7 mouse cellular contexts compared by ENCODE assay signal in genomic region chr4:132144080-132144841, GRCm38 (mm10). TPM values are rescaled to one million over a fixed set of nuclear protein-coding genes. Genes with fewer than 3 reads are reported as not detected.
DNase-seq lines count a peak whose midpoint lies in the region; ATAC-seq and TF ChIP-seq lines count a peak whose summit lies in the region.

Gene Oprd1 (minus strand): TSS chr4:132144486.

- H3K36me3 ChIP-seq in lung, embryonic 15.5 days, result no peaks in the 10 kb centered on the region
- H3K36me3 ChIP-seq in heart, postnatal 0 days (replicated peaks; ENCODE audit: control insufficient read depth, insufficient read depth, low read length), result no peaks in the 10 kb centered on the region
- H3K36me3 ChIP-seq in liver, embryonic 14.5 days (replicated peaks; ENCODE audit: control insufficient read depth, insufficient read depth, low read depth), result no peaks in the 10 kb centered on the region
- H3K36me3 ChIP-seq in stomach, embryonic 16.5 days (ENCODE audit: control insufficient read depth, insufficient read depth, low read length), result no peaks in the 10 kb centered on the region

- 0 out of 2 replicates have a peak within 1 kb of the TSS, but pooled peaks have one; percentile 3 for H3K9ac ChIP-seq in lung, embryonic 15.5 days
- peak within 1 kb of the TSS; percentile 33; the same call in 1 of the 2 replicates for H3K9ac ChIP-seq in heart, postnatal 0 days (replicated peaks; ENCODE audit: low read depth, low read length)
- H3K9ac ChIP-seq in liver, embryonic 14.5 days (replicated peaks), result no peak within 1 kb of the TSS
- peak within 1 kb of the TSS; percentile 48 for H3K9ac ChIP-seq in stomach, embryonic 16.5 days (ENCODE audit: low read length)

- H3K4me1 ChIP-seq in lung, embryonic 15.5 days, result no peaks in the 10 kb centered on the region
- peaks cover 5% of the 10 kb centered on the region; the same call in 1 of the 2 replicates for H3K4me1 ChIP-seq in heart, postnatal 0 days (ENCODE audit: control insufficient read depth, insufficient read depth)
- H3K4me1 ChIP-seq in liver, embryonic 14.5 days (replicated peaks; ENCODE audit: control insufficient read depth in 2 of 2, insufficient read depth in 2 of 2, low read length in 1 of 2), result no peaks in the 10 kb centered on the region
- H3K4me1 ChIP-seq in stomach, embryonic 16.5 days (ENCODE audit: control insufficient read depth, insufficient read depth, low read length), result no peaks in the 10 kb centered on the region

- H3K27ac ChIP-seq in lung, embryonic 15.5 days, result no peak within 1 kb of the TSS
- no peak within 1 kb of the TSS for H3K27ac ChIP-seq in heart, postnatal 0 days (ENCODE audit: low read depth)
- H3K27ac ChIP-seq in liver, embryonic 14.5 days, result no peak within 1 kb of the TSS
- H3K27ac ChIP-seq in stomach, embryonic 16.5 days (ENCODE audit: low read length), result no peak within 1 kb of the TSS

- no peak for TF ChIP-seq CTCF in heart, postnatal 0 days (IDR thresholded peaks at IDR 0.05; ENCODE audit: low read depth)
- TF ChIP-seq CTCF in liver, embryonic 14.5 days (IDR thresholded peaks at IDR 0.05; ENCODE audit: low read depth), result no peak

- ATAC-seq in lung, embryonic 15.5 days (ENCODE audit: borderline replicate concordance, extremely low read depth, low FRiP score, low TSS enrichment), result peak; percentile 81; the same call in 1 of the 2 replicates
- peak; percentile 47 for ATAC-seq in heart, postnatal 0 days (ENCODE audit: insufficient read depth, low read depth)
- no peak for ATAC-seq in liver, embryonic 14.5 days (ENCODE audit: insufficient read depth)
- ATAC-seq in stomach, embryonic 16.5 days (ENCODE audit: insufficient read depth, low FRiP score), result 0 out of 2 replicates have a peak, but pooled peaks have one; percentile 33

- under 1% methylated on average over 70 of the region's 89 CpGs for WGBS in lung, embryonic 15.5 days
- WGBS in heart, postnatal 0 days, result under 1% methylated on average over 44 of the region's 89 CpGs
- 2% methylated on average over 81 of the region's 89 CpGs for WGBS in liver, embryonic 14.5 days (ENCODE audit: insufficient replicate concordance)
- WGBS in stomach, embryonic 16.5 days, result under 1% methylated on average over 86 of the region's 89 CpGs

- no peak for TF ChIP-seq EP300 in heart, postnatal 0 days (IDR thresholded peaks at IDR 0.05; ENCODE audit: low read depth)
- no peak for TF ChIP-seq EP300 in liver, embryonic 14.5 days (IDR thresholded peaks at IDR 0.05; ENCODE audit: low read depth)

- no peaks in the 10 kb centered on the region for H3K9me3 ChIP-seq in lung, embryonic 15.5 days
- no peaks in the 10 kb centered on the region for H3K9me3 ChIP-seq in heart, postnatal 0 days (replicated peaks; ENCODE audit: control insufficient read depth, low read length)
- no peaks in the 10 kb centered on the region for H3K9me3 ChIP-seq in liver, embryonic 14.5 days (ENCODE audit: control insufficient read depth, low read length)
- H3K9me3 ChIP-seq in stomach, embryonic 16.5 days (replicated peaks; ENCODE audit: control insufficient read depth, low read length), result no peaks in the 10 kb centered on the region

- DNase-seq in lung, postnatal 14 days, result no peak
- DNase-seq in embryo, embryonic 9.5 days (ENCODE audit: extremely low spot score), result peak; percentile 52
- no peak for DNase-seq in heart, postnatal 0 days (ENCODE audit: low spot score)
- DNase-seq in liver, embryonic 14.5 days (ENCODE audit: low read depth in 3 of 3, low spot score in 3 of 3), result no peak
- no peak for DNase-seq in gastrocnemius, adult 18-20 months (ENCODE audit: low spot score)

- peak within 1 kb of the TSS; percentile 85 for H3K4me2 ChIP-seq in lung, embryonic 15.5 days
- H3K4me2 ChIP-seq in heart, postnatal 0 days (ENCODE audit: low read depth, low read length), result peak within 1 kb of the TSS; percentile 83
- H3K4me2 ChIP-seq in liver, embryonic 14.5 days (ENCODE audit: low read depth), result peak within 1 kb of the TSS; percentile 38
- H3K4me2 ChIP-seq in stomach, embryonic 16.5 days (ENCODE audit: low read depth, low read length), result peak within 1 kb of the TSS; percentile 80

- peaks cover 52% of the 10 kb centered on the region for H3K27me3 ChIP-seq in lung, embryonic 15.5 days
- peaks cover 49% of the 10 kb centered on the region for H3K27me3 ChIP-seq in heart, postnatal 0 days (ENCODE audit: control insufficient read depth, insufficient read depth, low read length)
- H3K27me3 ChIP-seq in liver, embryonic 14.5 days (ENCODE audit: control insufficient read depth, insufficient read depth, low read length), result peaks cover 47% of the 10 kb centered on the region
- H3K27me3 ChIP-seq in stomach, embryonic 16.5 days (ENCODE audit: control insufficient read depth, insufficient read depth, low read length), result peaks cover 39% of the 10 kb centered on the region

- peak within 1 kb of the TSS; percentile 47 for H3K4me3 ChIP-seq in lung, embryonic 15.5 days
- H3K4me3 ChIP-seq in heart, postnatal 0 days (ENCODE audit: low read depth, low read length), result peak within 1 kb of the TSS; percentile 48
- H3K4me3 ChIP-seq in liver, embryonic 14.5 days (ENCODE audit: insufficient read depth in 1 of 2, low read depth in 2 of 2, low read length in 2 of 2), result peak within 1 kb of the TSS in 1 of 2 experiments; percentile 14; a peak in 2 of 4 replicates
- H3K4me3 ChIP-seq in stomach, embryonic 16.5 days (replicated peaks; ENCODE audit: low read length), result peak within 1 kb of the TSS; percentile 48

RNA-seq across cellular contexts. Expression of gene Oprd1, which starts in this region (rescaled TPM):
- polyA plus RNA-seq in lung, embryonic 15.5 days (2015; fragmentation: Nextera tagmentation; extraction: Ambion mirVana), result 0.05 and 0.06 TPM in 2 replicates
- total RNA-seq in heart, postnatal 0 days (2014; rRNA removed; ENCODE audit: low replicate concordance), result 0.93 and 1.1 TPM in 2 replicates
- 0.37 and 0.70 TPM in 2 replicates for polyA plus RNA-seq in heart, postnatal 0 days (2015; fragmentation: Nextera tagmentation; extraction: Ambion mirVana)
- 0.03 and 0.04 TPM in 2 replicates for polyA plus RNA-seq in liver, embryonic 14.5 days (2012; rRNA removed)
- polyA plus RNA-seq in liver, embryonic 14.5 days (2014; fragmentation: Nextera tagmentation; extraction: Ambion mirVana), result 0.04 TPM in 1 of 2 replicates, not detected in the other
- 0.17 and 0.30 TPM in 2 replicates for polyA plus RNA-seq in stomach, embryonic 16.5 days (2015; fragmentation: Nextera tagmentation; extraction: Ambion mirVana)
- total RNA-seq in gastrocnemius, adult 18-20 months (2021), result under 1 TPM; 0.07 TPM

Comparison
In these comparisons a context has a peak if more than half of its experiments do, and no peak if none do; other contexts are left out.
1. Peak in ATAC-seq, H3K4me3 ChIP-seq, H3K9ac ChIP-seq and H3K4me2 ChIP-seq in lung, embryonic 15.5 days; RNA of the gene not detected or under 1 TPM.
2. Peak in ATAC-seq, H3K4me3 ChIP-seq, H3K9ac ChIP-seq and H3K4me2 ChIP-seq in stomach, embryonic 16.5 days; RNA of the gene not detected or under 1 TPM.